ENCODE assay signal across 16 mouse cellular contexts in genomic region chr15:63924484-63924883, GRCm38 (mm10). TPM values are rescaled to one million over a fixed set of nuclear protein-coding genes. Genes with fewer than 3 reads are reported as not detected.
DNase-seq lines count a peak whose midpoint lies in the region; ATAC-seq and TF ChIP-seq lines count a peak whose summit lies in the region.
"Had no signal": no experiment of that assay in that cellular context is flagged by ENCODE, and none has a peak within 500 bp of the region (broad histone marks: within the 10 kb centered on the region; RNA-seq: fewer than 3 reads in every experiment).

No protein-coding gene starts in this region.

- no peak overlapping the region for H3K9ac ChIP-seq in lung, embryonic 14.5 days
- H3K9ac ChIP-seq in MEL (ENCODE audit: control insufficient read depth, low read depth, low read length, poor library complexity, severe bottlenecking): no peak overlapping the region
- H3K9ac ChIP-seq: embryonic facial prominence, embryonic 12.5 days had no signal

- no peaks in the 10 kb centered on the region for H3K27me3 ChIP-seq in lung, embryonic 14.5 days (ENCODE audit: insufficient read depth, low read length)
- peaks cover 0 to 2% of the 10 kb centered on the region in 2 experiments; a peak in 1 of 4 replicates for H3K27me3 ChIP-seq in MEL (ENCODE audit: control insufficient read depth in 1 of 2, insufficient read depth in 2 of 2, low read length in 2 of 2)
- H3K27me3 ChIP-seq: embryonic facial prominence, embryonic 12.5 days had no signal

- TF ChIP-seq EP300 in MEL (IDR thresholded peaks at IDR 0.05; ENCODE audit: low read depth in 1 of 2, low read length in 2 of 2): no peak

- no peak overlapping the region for H3K27ac ChIP-seq in lung, embryonic 14.5 days (ENCODE audit: low read depth)
- H3K27ac ChIP-seq in MEL (ENCODE audit: control insufficient read depth, low read depth, low read length): no peak overlapping the region
- no peak overlapping the region for H3K27ac ChIP-seq in layer of hippocampus, adult 2 months
- H3K27ac ChIP-seq: embryonic facial prominence, embryonic 12.5 days; heart, adult 2 months had no signal

- 0 out of 2 replicates have a peak, but pooled peaks have one; percentile 35 for ATAC-seq in lung, embryonic 14.5 days (ENCODE audit: insufficient read depth)
- peak; percentile 89 for ATAC-seq in granulocyte monocyte progenitor cell, adult 5-6 weeks (replicated peaks; ENCODE audit: poor library complexity, severe bottlenecking)

- no peaks in the 10 kb centered on the region for H3K4me1 ChIP-seq in lung, embryonic 14.5 days (ENCODE audit: insufficient read depth)
- no peaks in the 10 kb centered on the region for H3K4me1 ChIP-seq in MEL (ENCODE audit: control insufficient read depth in 1 of 2, insufficient read depth in 2 of 2, low read length in 2 of 2)
- H3K4me1 ChIP-seq: embryonic facial prominence, embryonic 12.5 days had no signal

- H3K9me3 ChIP-seq in lung, embryonic 14.5 days (ENCODE audit: low read depth, low read length): no peaks in the 10 kb centered on the region
- no peaks in the 10 kb centered on the region for H3K9me3 ChIP-seq in MEL (replicated peaks; ENCODE audit: insufficient read depth, low read length)
- H3K9me3 ChIP-seq: embryonic facial prominence, embryonic 12.5 days had no signal

- TF ChIP-seq POLR2A in MEL (IDR thresholded peaks at IDR 0.05; ENCODE audit: control insufficient read depth in 1 of 2, insufficient read depth in 1 of 2, low read depth in 1 of 2, low read length in 2 of 2, poor library complexity in 1 of 2): no peak

- H3K4me3 ChIP-seq in lung, embryonic 14.5 days (ENCODE audit: low read depth, low read length): no peak overlapping the region
- H3K4me3 ChIP-seq in MEL (ENCODE audit: control insufficient read depth in 1 of 2, insufficient read depth in 1 of 2, low read depth in 2 of 2, low read length in 2 of 2): no peak overlapping the region
- H3K4me3 ChIP-seq in layer of hippocampus, adult 2 months: no peak overlapping the region
- H3K4me3 ChIP-seq: embryonic facial prominence, embryonic 12.5 days; heart, adult 2 months had no signal

- H3K36me3 ChIP-seq in lung, embryonic 14.5 days (ENCODE audit: insufficient read depth): peaks cover 5% of the 10 kb centered on the region; the same call in 1 of the 2 replicates
- H3K36me3 ChIP-seq in MEL (ENCODE audit: control insufficient read depth in 1 of 2, insufficient read depth in 2 of 2, low read length in 2 of 2): peaks cover 0 to 2% of the 10 kb centered on the region in 2 experiments; a peak in 2 of 4 replicates

- no peak for TF ChIP-seq CTCF in lung, embryonic 14.5 days (IDR thresholded peaks at IDR 0.05; ENCODE audit: low read depth)
- no peak for TF ChIP-seq CTCF in MEL (IDR thresholded peaks at IDR 0.05 in 2 of 3, conservative IDR thresholded peaks at IDR 0.05 in 1 of 3; ENCODE audit: control insufficient read depth in 1 of 3, insufficient read depth in 1 of 3, low read depth in 2 of 3, low read length in 3 of 3, poor library complexity in 1 of 3, severe bottlenecking in 1 of 3)
- TF ChIP-seq CTCF in layer of hippocampus, adult 2 months (conservative IDR thresholded peaks at IDR 0.05): no peak

- H3K4me2 ChIP-seq in lung, embryonic 14.5 days: no peak overlapping the region
- H3K4me2 ChIP-seq: embryonic facial prominence, embryonic 12.5 days; liver, embryonic 11.5 days had no signal

- DNase-seq in adrenal gland, adult 8-10 months: peak; percentile 14
- DNase-seq in adrenal gland, postnatal 4 days (ENCODE audit: low spot score in 2 of 2): no peak
- no peak for DNase-seq in lung, embryonic 14.5 days
- DNase-seq in lung, adult 18-20 months: no peak
- no peak for DNase-seq in MEL (ENCODE audit: low read depth, low spot score)
- no peak for DNase-seq in layer of hippocampus, adult 2 months (ENCODE audit: low spot score in 2 of 2)
- no peak for DNase-seq in spleen, adult 18-20 months
- DNase-seq: cerebellum, postnatal 14 days; heart, adult 2 months; heart, postnatal 10 days; kidney, postnatal 14 days had no signal

- WGBS in lung, embryonic 14.5 days: 77% methylated on average over 1 of the region's 1 CpGs

- H3K79me2 ChIP-seq in MEL (ENCODE audit: control insufficient read depth, insufficient read depth, low read length, poor library complexity): no peaks in the 10 kb centered on the region

- no peak for TF ChIP-seq RAD21 in MEL (IDR thresholded peaks at IDR 0.05; ENCODE audit: low read depth, low read length)

TF ChIP-seq in MEL, 35 proteins besides CTCF, POLR2A, EP300 and RAD21:
- TF ChIP-seq POLR2AphosphoS5 (IDR thresholded peaks at IDR 0.05; ENCODE audit: borderline replicate concordance, low read depth, low read length) (0 out of 2 replicates have a peak, but pooled peaks have one; percentile 19), MYB (IDR thresholded peaks at IDR 0.05; ENCODE audit: low read depth, low read length) (no peak)
TF ChIP-seq in MEL: peak in this region for 1.

RNA-seq across cellular contexts. Expression of gene Gsdmc4, which starts 12.4 kb away (rescaled TPM):
- under 1 TPM in 1 of 4 experiments, not detected in 3; 0.12 TPM for total RNA-seq in adrenal gland, adult 8-10 months (2022)
- not detected for total RNA-seq in adrenal gland, postnatal 4 days (2021)
- 0.12 TPM in 1 of 2 replicates, not detected in the other for polyA plus RNA-seq in lung, embryonic 14.5 days (2014; fragmentation: Nextera tagmentation; extraction: Ambion mirVana)
- total RNA-seq in MEL (2012; rRNA removed): not detected in 2 replicates
- polyA plus RNA-seq in MEL (2012; ENCODE audit: insufficient read depth in 1 of 2, insufficient read length in 2 of 2, low read depth in 1 of 2, low replicate concordance in 2 of 2, missing spikeins in 1 of 2): under 1 TPM in 1 of 2 experiments, not detected in 1; 0.15 TPM
- not detected in 2 replicates for total RNA-seq in granulocyte monocyte progenitor cell, adult 5-6 weeks (2014; fragmentation: Nextera tagmentation)
- not detected in 2 replicates for total RNA-seq in granulocyte monocyte progenitor cell, adult 5-6 weeks (2017)
- not detected for total RNA-seq in layer of hippocampus, adult 2 months (2021)
- total RNA-seq: heart, adult 2 months; heart, postnatal 10 days; layer of hippocampus, postnatal 14 days; left cerebral cortex, postnatal 25 days had no signal
- polyA plus RNA-seq: liver, embryonic 11.5 days had no signal

RNA-seq across cellular contexts. Expression of gene Gsdmc3, which starts 46.1 kb away (rescaled TPM):
- total RNA-seq in adrenal gland, adult 8-10 months (2022): under 1 TPM in 1 of 4 experiments, not detected in 3; 0.14 TPM
- total RNA-seq in adrenal gland, postnatal 4 days (2021): not detected
- not detected in 2 replicates for polyA plus RNA-seq in lung, embryonic 14.5 days (2014; fragmentation: Nextera tagmentation; extraction: Ambion mirVana)
- total RNA-seq in MEL (2012; rRNA removed): not detected in 2 replicates
- polyA plus RNA-seq in MEL (2012; ENCODE audit: insufficient read depth in 1 of 2, insufficient read length in 2 of 2, low read depth in 1 of 2, low replicate concordance in 2 of 2, missing spikeins in 1 of 2): not detected
- not detected in 2 replicates for total RNA-seq in granulocyte monocyte progenitor cell, adult 5-6 weeks (2014; fragmentation: Nextera tagmentation)
- total RNA-seq in granulocyte monocyte progenitor cell, adult 5-6 weeks (2017): not detected in 2 replicates
- not detected for total RNA-seq in layer of hippocampus, adult 2 months (2021)
- total RNA-seq: heart, adult 2 months; heart, postnatal 10 days; layer of hippocampus, postnatal 14 days; left cerebral cortex, postnatal 25 days had no signal
- polyA plus RNA-seq: embryonic facial prominence, embryonic 12.5 days; heart, adult 2 months; liver, embryonic 11.5 days had no signal
